Mouse (Mus musculus) neural tube, embryonic 13.5 days (tissue): ENCODE data around the gene Tmem232. TPM values are rescaled to one million over a fixed set of nuclear protein-coding genes. Genes with fewer than 3 reads are reported as not detected.
"Not testable (repeated sequence)": the region's sequence is repeated elsewhere in the genome, so short reads cannot be mapped to it uniquely, and the experiment has no call there.

ENCODE experiments used
- ATAC-seq: fragments of 200-750 bp; cut with Nextera tagmentation; 2 replicates; pipeline ENCODE4 v1.8.0; 2017; ENCODE audit warnings: low read depth, mild to moderate bottlenecking, moderate TSS enrichment, moderate library complexity
- H3K27ac ChIP-seq: fragments of 300-500 bp; sonication (generic); replicated peaks from 2 replicates; pipeline ENCODE4 v1.5.1; 2015; ENCODE audit warnings: moderate library complexity, mild to moderate bottlenecking, inconsistent platforms
- H3K27me3 ChIP-seq: fragments of 300-500 bp; sonication (generic); 2 replicates; pipeline ENCODE4 v1.6.1; 2015; ENCODE audit warnings: mild to moderate bottlenecking, inconsistent platforms
- H3K36me3 ChIP-seq: fragments of 300-500 bp; sonication (generic); 2 replicates; pipeline ENCODE4 v1.6.1; 2015; ENCODE audit warnings: mild to moderate bottlenecking, inconsistent platforms
- H3K4me1 ChIP-seq: fragments of 300-500 bp; sonication (generic); replicated peaks from 2 replicates; pipeline ENCODE4 v1.6.1; 2015; ENCODE audit warnings: inconsistent platforms
- H3K4me2 ChIP-seq: fragments of 300-500 bp; sonication (generic); 2 replicates; pipeline ENCODE4 v1.6.1; 2015; ENCODE audit warnings: inconsistent platforms, mild to moderate bottlenecking, moderate library complexity
- H3K4me3 ChIP-seq: fragments of 300-500 bp; sonication (generic); 2 replicates; pipeline ENCODE4 v1.5.1; 2015; ENCODE audit warnings: mild to moderate bottlenecking, inconsistent platforms
- H3K9ac ChIP-seq: fragments of 300-500 bp; sonication (generic); 2 replicates; pipeline ENCODE4 v1.6.1; 2015; ENCODE audit warnings: moderate library complexity, mild to moderate bottlenecking, inconsistent platforms
- H3K9me3 ChIP-seq: fragments of 300-500 bp; sonication (generic); 2 replicates; pipeline ENCODE4 v1.6.1; 2016; ENCODE audit warnings: inconsistent platforms
- WGBS: fragments of 180-500 bp; shearing (Covaris S2); methylation state at CpG from one replicate; pipeline ENCODE4 v1.1.7; 2015; 5-methylcytosine and 5-hydroxymethylcytosine counted together
- polyA plus RNA-seq: library from polyadenylated mRNA; unstranded; fragments of >200 nt; fragmentation: Nextera tagmentation; extraction: Ambion mirVana; gene quantifications from 2 replicates; pipeline ENCODE4 v1.2.1, GENCODE M21; 2015

Gene Tmem232
- polyA plus RNA-seq, 1 experiment from 2014 or later, result 0.88 TPM

- no peaks in the 10 kb centered on the region for H3K27me3 ChIP-seq
- 90% methylated on average over 3 of the region's 3 CpGs for WGBS
- H3K4me1 ChIP-seq, result no peaks in the 10 kb centered on the region
- no peak overlapping the region for H3K4me3 ChIP-seq
- no peak overlapping the region for H3K4me2 ChIP-seq
- H3K9me3 ChIP-seq, result no peaks in the 10 kb centered on the region
- ATAC-seq, result no peak
- H3K27ac ChIP-seq, result no peak overlapping the region
- H3K9ac ChIP-seq, result no peak overlapping the region
- H3K36me3 ChIP-seq, result no peaks in the 10 kb centered on the region
Observed at GRCm38 (mm10) chr17:65513517-65513916, 27.1 kb downstream of the Tmem232 start.

DNA sequence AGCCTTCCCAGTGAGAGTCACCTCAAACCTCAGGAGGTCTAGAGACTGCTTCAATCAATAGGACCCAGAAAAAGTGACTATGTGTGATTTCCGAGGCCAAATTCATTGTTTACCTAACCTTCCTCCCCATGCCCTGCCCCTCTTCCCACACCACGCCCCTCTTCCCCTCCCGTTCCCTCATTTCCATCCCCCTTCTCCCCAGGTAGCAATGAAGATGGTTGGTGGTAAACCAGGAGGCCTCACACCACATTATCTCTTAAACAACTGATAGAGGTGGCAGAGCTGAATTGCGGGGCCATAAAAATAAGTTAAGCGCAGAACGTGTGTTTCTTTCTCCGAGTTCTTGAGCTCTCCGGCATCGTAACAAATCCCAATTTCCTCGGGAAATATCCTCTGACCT is 55.9 kb downstream of the Tmem232 start:
- Histone ChIP-seq H3K4me2 (0 out of 2 replicates have a peak overlapping the region, but pooled peaks have one; percentile 9), H3K36me3 (no peaks in the 10 kb centered on the region), H3K4me3 (no peak overlapping the region), H3K27me3 (no peaks in the 10 kb centered on the region), H3K9ac (no peak overlapping the region), H3K9me3 (no peaks in the 10 kb centered on the region), H3K27ac (no peak overlapping the region), H3K4me1 (0 out of 2 replicates have a peak, but pooled peaks cover 3% of the 10 kb centered on the region)
- no peak for ATAC-seq
- 12% methylated on average over 10 of the region's 10 CpGs for WGBS

GRCm38 (mm10) chr17:65476747-65477146 is 63.8 kb downstream of the Tmem232 start:
- Histone ChIP-seq H3K9me3 (no peaks in the 10 kb centered on the region), H3K36me3 (no peaks in the 10 kb centered on the region), H3K27me3 (no peaks in the 10 kb centered on the region), H3K4me2 (no peak overlapping the region), H3K27ac (no peak overlapping the region), H3K9ac (no peak overlapping the region), H3K4me1 (no peaks in the 10 kb centered on the region), H3K4me3 (no peak overlapping the region)
- WGBS, result 91% methylated on average over 10 of the region's 10 CpGs
- no peak for ATAC-seq

DNA sequence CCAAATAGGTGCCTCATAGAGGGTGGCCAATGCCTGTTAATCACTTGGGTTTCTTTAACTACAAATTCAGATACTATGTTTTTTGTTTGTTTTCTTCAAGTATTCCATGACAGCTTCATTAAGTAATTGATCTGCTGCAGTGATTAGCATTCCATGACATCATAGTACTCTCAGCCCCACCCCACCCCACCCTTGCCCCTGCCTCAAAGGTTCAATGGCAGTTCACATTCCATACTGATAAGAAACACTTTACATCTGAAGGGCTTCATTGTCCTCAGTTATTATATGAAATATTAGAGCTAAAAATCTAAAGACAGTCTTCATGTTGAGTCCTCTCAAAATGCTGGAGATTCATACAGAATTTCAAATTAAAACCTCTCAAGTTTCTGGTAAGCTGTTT is 89.8 kb downstream of the Tmem232 start:
- H3K4me2 ChIP-seq, result no peak overlapping the region
- no peaks in the 10 kb centered on the region for H3K27me3 ChIP-seq
- H3K36me3 ChIP-seq, result no peaks in the 10 kb centered on the region
- no peak overlapping the region for H3K9ac ChIP-seq
- ATAC-seq, result no peak
- H3K27ac ChIP-seq, result no peak overlapping the region
- H3K9me3 ChIP-seq, result 0 out of 2 replicates have a peak, but pooled peaks cover 2% of the 10 kb centered on the region
- no peak overlapping the region for H3K4me3 ChIP-seq
- no peaks in the 10 kb centered on the region for H3K4me1 ChIP-seq

DNA sequence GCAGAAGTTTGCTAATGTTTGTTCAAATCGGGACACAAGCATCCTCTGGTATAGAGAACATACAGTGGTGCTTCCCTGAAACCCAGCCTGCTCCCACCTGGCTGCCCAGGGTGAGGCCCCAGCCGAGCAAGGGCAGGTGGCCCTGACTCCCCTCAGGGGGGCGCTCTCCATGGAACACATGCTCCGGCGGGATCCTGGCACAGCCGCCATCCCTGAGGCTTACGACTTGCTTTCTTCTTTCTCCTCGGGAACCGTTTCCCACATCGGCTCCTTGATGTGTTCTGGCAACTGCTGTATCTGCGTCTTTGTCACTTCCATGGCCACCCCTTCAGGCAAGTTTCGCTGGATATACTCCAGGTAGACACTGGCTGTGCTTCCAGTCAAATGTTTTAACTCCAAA is 102.7 kb downstream of the Tmem232 start:
- whole genome bisulfite sequencing, result 92% methylated on average over 12 of the region's 12 CpGs
- H3K4me3 ChIP-seq, ATAC-seq, H3K27ac ChIP-seq, H3K9ac ChIP-seq, H3K4me1 ChIP-seq, H3K4me2 ChIP-seq, H3K27me3 ChIP-seq, H3K9me3 ChIP-seq, H3K36me3 ChIP-seq: not testable (repeated sequence)

DNA sequence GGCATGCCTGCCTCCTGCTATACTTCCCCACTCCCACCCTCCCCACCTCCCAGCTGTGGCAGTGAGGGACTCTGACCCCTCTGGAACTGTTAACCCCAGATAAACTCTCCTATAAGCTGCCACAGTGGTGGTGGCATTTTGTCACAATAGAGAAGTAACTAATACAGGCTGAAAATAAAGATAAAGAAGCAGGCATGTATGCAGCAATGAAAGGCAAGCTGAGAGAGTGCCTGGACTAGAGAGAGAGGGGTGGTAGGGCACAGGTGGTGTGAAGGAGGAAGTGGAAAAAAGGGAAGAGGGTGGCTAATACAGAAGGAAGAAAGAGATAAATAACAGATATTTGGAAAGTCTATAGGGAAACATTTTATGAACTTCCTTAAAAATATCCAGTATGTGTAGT is 121.5 kb downstream of the Tmem232 start:
- Histone ChIP-seq H3K27ac (no peak overlapping the region), H3K36me3 (no peaks in the 10 kb centered on the region)

DNA sequence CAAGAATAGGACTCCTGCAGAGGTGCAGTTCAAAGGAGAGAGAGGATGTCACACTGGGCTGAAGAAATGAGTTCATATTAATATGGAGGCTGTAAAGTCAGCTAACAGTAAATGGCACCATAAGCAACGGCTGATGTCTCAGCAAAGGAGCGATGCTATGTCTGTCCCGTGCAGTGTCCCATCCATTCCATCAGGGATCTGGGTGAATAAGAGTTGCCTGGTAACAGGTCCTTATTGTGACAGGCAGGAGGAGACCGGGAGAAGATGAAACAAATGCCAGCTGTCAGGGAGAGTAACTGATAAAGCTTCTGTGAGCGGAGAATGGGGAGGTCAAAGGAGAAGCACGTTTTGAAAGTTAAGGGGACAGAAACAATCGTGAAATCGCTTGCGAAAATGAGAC is 135.3 kb downstream of the Tmem232 start:
- peaks cover 7% of the 10 kb centered on the region for H3K4me1 ChIP-seq
- H3K9ac ChIP-seq, result no peak overlapping the region
- no peak overlapping the region for H3K27ac ChIP-seq
- no peak overlapping the region for H3K4me3 ChIP-seq
- H3K36me3 ChIP-seq, result no peaks in the 10 kb centered on the region
- no peaks in the 10 kb centered on the region for H3K27me3 ChIP-seq
- H3K9me3 ChIP-seq, result no peaks in the 10 kb centered on the region
- ATAC-seq, result no peak
- H3K4me2 ChIP-seq, result peak overlapping the region; percentile 22; the same call in 1 of the 2 replicates
- whole genome bisulfite sequencing, result 26% methylated on average over 9 of the region's 9 CpGs

More for the DNA sequence above, 121.5 kb downstream of the Tmem232 start:
- Histone ChIP-seq H3K4me1 (no peaks in the 10 kb centered on the region), H3K9me3 (no peaks in the 10 kb centered on the region), H3K27me3 (no peaks in the 10 kb centered on the region), H3K4me3 (no peak overlapping the region), H3K9ac (no peak overlapping the region), H3K4me2 (no peak overlapping the region)
- no peak for ATAC-seq

DNA sequence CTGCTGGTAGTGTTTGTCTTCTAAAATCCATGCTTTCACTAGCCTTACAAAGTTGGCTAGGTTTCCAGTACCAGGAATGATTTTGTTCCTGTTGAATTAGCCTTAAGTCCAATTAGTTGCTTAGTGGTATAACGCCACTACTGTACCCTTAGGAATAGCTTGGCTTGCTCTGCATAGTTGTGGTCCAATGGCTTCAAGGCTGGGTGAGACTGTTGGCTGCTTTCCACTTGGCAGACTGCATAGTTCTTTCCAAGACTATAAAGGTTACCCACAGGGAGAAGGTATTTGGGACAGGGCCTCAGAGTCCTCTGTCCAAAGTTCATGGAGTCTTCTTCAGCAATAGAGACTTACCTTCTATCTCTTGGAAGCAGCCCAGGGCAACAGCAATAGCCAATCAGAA is 139.7 kb downstream of the Tmem232 start:
- H3K9ac ChIP-seq, result no peak overlapping the region
- no peak overlapping the region for H3K4me3 ChIP-seq
- ATAC-seq, result no peak
- H3K4me1 ChIP-seq, result peaks cover 7% of the 10 kb centered on the region
- no peaks in the 10 kb centered on the region for H3K27me3 ChIP-seq
- WGBS, result 77% methylated on average over 1 of the region's 1 CpGs
- H3K9me3 ChIP-seq, result no peaks in the 10 kb centered on the region
- no peaks in the 10 kb centered on the region for H3K36me3 ChIP-seq
- no peak overlapping the region for H3K4me2 ChIP-seq
- H3K27ac ChIP-seq, result no peak overlapping the region

DNA sequence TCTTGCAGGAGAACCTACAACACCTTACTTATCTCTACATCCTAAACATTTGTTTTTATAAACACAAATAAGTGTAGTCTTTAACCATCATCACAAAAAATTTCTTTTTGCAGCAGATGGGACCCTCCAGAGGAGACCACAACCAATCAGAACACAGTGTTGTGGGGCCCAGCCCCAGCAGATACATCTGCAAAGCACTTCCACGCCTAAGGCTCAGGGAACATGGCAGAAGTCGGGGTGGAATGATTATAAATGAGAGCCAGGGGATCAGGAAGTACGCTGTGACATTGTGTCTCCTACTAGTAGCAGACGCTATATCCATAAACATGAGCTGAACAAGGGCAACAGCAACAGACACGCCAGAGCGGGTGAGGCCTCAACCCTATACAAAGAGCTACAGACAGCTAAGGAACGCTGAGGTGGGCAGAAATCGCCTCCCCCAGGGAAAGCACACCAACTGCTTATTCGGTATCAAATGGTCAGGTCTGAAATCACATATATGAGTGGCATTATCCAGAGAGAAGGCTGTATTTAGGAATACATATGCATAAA is 156.1 kb downstream of the Tmem232 start:
- H3K4me2 ChIP-seq, result no peak overlapping the region
- H3K27me3 ChIP-seq, result no peaks in the 10 kb centered on the region
- H3K4me3 ChIP-seq, result no peak overlapping the region
- H3K27ac ChIP-seq, result no peak overlapping the region
- 64% methylated on average over 9 of the region's 9 CpGs for WGBS
- no peaks in the 10 kb centered on the region for H3K9me3 ChIP-seq
- ATAC-seq, result no peak
- no peak overlapping the region for H3K9ac ChIP-seq
- H3K4me1 ChIP-seq, result peaks cover 3% of the 10 kb centered on the region
- H3K36me3 ChIP-seq, result no peaks in the 10 kb centered on the region

GRCm38 (mm10) chr17:65370034-65370780 is 170.4 kb downstream of the Tmem232 start:
- peaks cover 2% of the 10 kb centered on the region; the same call in 1 of the 2 replicates for H3K9me3 ChIP-seq
- 47% methylated on average over 7 of the region's 7 CpGs for WGBS
- no peak overlapping the region for H3K27ac ChIP-seq
- H3K4me3 ChIP-seq, result no peak overlapping the region
- H3K9ac ChIP-seq, result no peak overlapping the region
- H3K4me2 ChIP-seq, result no peak overlapping the region
- no peaks in the 10 kb centered on the region for H3K36me3 ChIP-seq
- ATAC-seq, result no peak
- H3K4me1 ChIP-seq, result 0 out of 2 replicates have a peak, but pooled peaks cover 5% of the 10 kb centered on the region
- H3K27me3 ChIP-seq, result no peaks in the 10 kb centered on the region

DNA sequence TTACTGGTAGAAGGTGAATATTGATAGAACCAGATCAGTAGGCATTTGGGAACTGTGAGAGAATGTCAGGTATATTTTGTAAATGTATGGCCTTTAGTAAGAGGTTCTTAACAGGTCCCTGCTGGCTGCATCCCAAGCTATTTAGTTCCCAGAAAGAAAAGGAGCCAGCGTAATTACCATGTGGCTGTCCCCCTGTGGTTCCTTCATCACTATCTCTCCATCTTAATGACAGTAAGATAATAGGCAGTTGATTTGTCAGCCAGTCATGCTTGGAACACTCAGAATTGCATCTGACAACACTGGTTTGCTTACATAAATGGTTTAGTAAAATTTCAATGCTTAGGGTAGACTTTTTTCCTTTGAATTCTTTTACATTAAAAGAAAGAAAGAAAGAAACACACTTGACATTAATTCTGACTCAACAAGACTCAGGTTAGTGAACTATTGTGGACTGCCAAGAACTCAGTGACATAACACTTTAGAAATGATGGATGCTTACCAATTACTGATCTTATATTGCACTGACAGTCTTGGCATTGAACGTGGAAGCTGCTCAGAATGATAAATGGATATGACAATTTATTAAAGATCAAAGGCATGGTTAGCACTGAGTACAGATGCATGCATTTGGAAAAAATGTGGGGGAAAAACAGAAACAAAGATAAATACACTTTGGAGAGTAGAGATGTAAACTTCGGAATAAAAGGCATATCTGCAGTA is 174.9 kb downstream of the Tmem232 start:
- H3K27ac ChIP-seq, result peak overlapping the region; percentile 15
- 0 out of 2 replicates have a peak, but pooled peaks cover 5% of the 10 kb centered on the region for H3K4me1 ChIP-seq
- no peaks in the 10 kb centered on the region for H3K27me3 ChIP-seq
- 0 out of 2 replicates have a peak, but pooled peaks have one; percentile 45 for ATAC-seq
- WGBS, result 42% methylated on average over 3 of the region's 3 CpGs
- no peaks in the 10 kb centered on the region for H3K36me3 ChIP-seq
- H3K4me3 ChIP-seq, result no peak overlapping the region
- no peaks in the 10 kb centered on the region for H3K9me3 ChIP-seq
- H3K9ac ChIP-seq, result no peak overlapping the region
- no peak overlapping the region for H3K4me2 ChIP-seq

GRCm38 (mm10) chr17:65351836-65352235 is 188.7 kb downstream of the Tmem232 start:
- Histone ChIP-seq H3K4me2 (no peak overlapping the region), H3K9me3 (0 out of 2 replicates have a peak, but pooled peaks cover 1% of the 10 kb centered on the region), H3K4me1 (no peaks in the 10 kb centered on the region), H3K9ac (no peak overlapping the region), H3K27me3 (no peaks in the 10 kb centered on the region), H3K36me3 (no peaks in the 10 kb centered on the region), H3K27ac (no peak overlapping the region), H3K4me3 (no peak overlapping the region)
- ATAC-seq, result no peak
- WGBS, result 89% methylated on average over 8 of the region's 8 CpGs
